Mouse (Mus musculus) E14TG2a.4 (cell line): ENCODE data around the gene Tmem104.

Source experiments
- CTCF ChIP-seq: conservative IDR thresholded peaks from 2 replicates; pipeline ENCODE4 v1.5.1; 2014; ENCODE audit warnings: low read length
- NANOG ChIP-seq: IDR thresholded peaks from 2 replicates; pipeline ENCODE4 v1.6.1; 2014; ENCODE audit warnings: borderline replicate concordance, low read length, mixed read lengths
- POU5F1 ChIP-seq: IDR thresholded peaks from 2 replicates; pipeline ENCODE4 v1.6.1; 2014; ENCODE audit warnings: low read length, borderline replicate concordance

GRCm38 (mm10) chr11:115295939-115296338 lies 108.7 kb downstream of the Tmem104 start:
- TF ChIP-seq CTCF (no peak), NANOG (no peak), POU5F1 (no peak)
